Mouse (Mus musculus) spleen, adult 18-20 months (tissue): Measurements from ENCODE around the gene Nfkbiz.
"Not testable (repeated sequence)": the region's sequence is repeated elsewhere in the genome, so short reads cannot be mapped to it uniquely, and the experiment has no call there.

Experiments
- DNase-seq, 2 experiments: peaks; one replicate each; pipeline ENCODE4 v3.0.0; 2022; ENCODE audit warnings: mixed read lengths in 2 of 2

The Nfkbiz gene

GRCm38 (mm10) chr16:55838510-55839474, at the start of gene Nfkbiz:
TSS of gene Nfkbiz (minus strand) at chr16:55838899.
- DNase-seq = peak; percentile 57 to 78

GRCm38 (mm10) chr16:55887814-55888583, 49.3 kb upstream of the Nfkbiz start:
- DNase-seq = no peak

GRCm38 (mm10) chr16:55884246-55884645, 45.5 kb upstream of the Nfkbiz start:
- DNase-seq = no peak

GRCm38 (mm10) chr16:55876025-55876424, 37.3 kb upstream of the Nfkbiz start:
- no peak for DNase-seq

- DNase-seq = no peak
These were observed 25.1 kb upstream of the Nfkbiz start for GRCm38 (mm10) chr16:55863832-55864231.

- DNase-seq = peak; percentile 22 to 58
These were observed 24.6 kb upstream of the Nfkbiz start for GRCm38 (mm10) chr16:55863149-55863815.

- DNase-seq = no peak
These were observed 22.4 kb upstream of the Nfkbiz start for GRCm38 (mm10) chr16:55861104-55861503.

GRCm38 (mm10) chr16:55859421-55859820, 20.7 kb upstream of the Nfkbiz start:
- DNase-seq = not testable (repeated sequence)

- peak; percentile 43 to 77 for DNase-seq
These were observed 19.8 kb upstream of the Nfkbiz start for GRCm38 (mm10) chr16:55858465-55858864.

- peak; percentile 34 to 76 for DNase-seq
These were observed 14.4 kb upstream of the Nfkbiz start for GRCm38 (mm10) chr16:55852943-55853727.

- no peak for DNase-seq
These were observed 13.8 kb upstream of the Nfkbiz start for GRCm38 (mm10) chr16:55852515-55852914.

GRCm38 (mm10) chr16:55850485-55850884, 11.8 kb upstream of the Nfkbiz start:
- DNase-seq = no peak

GRCm38 (mm10) chr16:55847679-55848078, 9.0 kb upstream of the Nfkbiz start:
- no peak for DNase-seq

- DNase-seq = no peak
These were observed 6.1 kb upstream of the Nfkbiz start for GRCm38 (mm10) chr16:55844847-55845246.

GRCm38 (mm10) chr16:55843919-55844318, 5.2 kb upstream of the Nfkbiz start:
- no peak for DNase-seq

- DNase-seq = no peak
These were observed 4.4 kb upstream of the Nfkbiz start for GRCm38 (mm10) chr16:55843134-55843533.

GRCm38 (mm10) chr16:55841506-55841905, 2.8 kb upstream of the Nfkbiz start:
- DNase-seq = no peak

- no peak for DNase-seq
These were observed 580 bp downstream of the Nfkbiz start for GRCm38 (mm10) chr16:55838129-55838509.

- not testable (repeated sequence) for DNase-seq
These were observed 1.0 kb downstream of the Nfkbiz start for GRCm38 (mm10) chr16:55837653-55838052.

- no peak for DNase-seq
These were observed 1.5 kb downstream of the Nfkbiz start for GRCm38 (mm10) chr16:55837168-55837567.

- DNase-seq = no peak
These were observed 2.9 kb downstream of the Nfkbiz start for GRCm38 (mm10) chr16:55835798-55836197.

- DNase-seq = no peak
These were observed 6.1 kb downstream of the Nfkbiz start for GRCm38 (mm10) chr16:55832617-55833016.
